Mouse (Mus musculus) thymus, adult 18-20 months (tissue): ENCODE measurements around the gene Nufip1.

ENCODE experiments used
- DNase-seq, 2 experiments: peaks; one replicate each; pipeline ENCODE4 v3.0.0; 2022; ENCODE audit warnings: mixed read lengths in 2 of 2

Gene Nufip1

GRCm38 (mm10) chr14:76110396-76111221, at the start of gene Nufip1, which contains the start of gene Gpalpp1:
Nufip1 (plus strand) TSS chr14:76110891.
Gpalpp1 (minus strand) TSS chr14:76110760.
- peak; percentile 73 to 78 for DNase-seq

- no peak for DNase-seq
These were observed 43.5 kb upstream of the Nufip1 start for GRCm38 (mm10) chr14:76067237-76067636.

GRCm38 (mm10) chr14:76068296-76068695, 42.4 kb upstream of the Nufip1 start:
- no peak for DNase-seq

GRCm38 (mm10) chr14:76069296-76069695, 41.4 kb upstream of the Nufip1 start:
- no peak for DNase-seq

- no peak for DNase-seq
These were observed 38.1 kb upstream of the Nufip1 start for GRCm38 (mm10) chr14:76072626-76073025.

GRCm38 (mm10) chr14:76074206-76074605, 36.5 kb upstream of the Nufip1 start:
- DNase-seq, result no peak

- no peak for DNase-seq
These were observed 35.0 kb upstream of the Nufip1 start for GRCm38 (mm10) chr14:76075721-76076120.

- no peak for DNase-seq
These were observed 34.1 kb upstream of the Nufip1 start for GRCm38 (mm10) chr14:76076602-76077001.

- DNase-seq, result no peak
These were observed 33.6 kb upstream of the Nufip1 start for GRCm38 (mm10) chr14:76077088-76077491.

- no peak for DNase-seq
These were observed 29.2 kb upstream of the Nufip1 start for GRCm38 (mm10) chr14:76081451-76081850.

GRCm38 (mm10) chr14:76082086-76082636, 28.5 kb upstream of the Nufip1 start:
- DNase-seq, result no peak

GRCm38 (mm10) chr14:76084188-76084587, 26.5 kb upstream of the Nufip1 start:
- no peak for DNase-seq

- no peak for DNase-seq
These were observed 13.4 kb upstream of the Nufip1 start for GRCm38 (mm10) chr14:76097244-76097643.

- DNase-seq, result no peak
These were observed 12.9 kb upstream of the Nufip1 start for GRCm38 (mm10) chr14:76097815-76098214.

GRCm38 (mm10) chr14:76099543-76099942, 11.1 kb upstream of the Nufip1 start:
- DNase-seq, result no peak

- no peak for DNase-seq
These were observed 5.1 kb downstream of the Nufip1 start for GRCm38 (mm10) chr14:76115744-76116143.

GRCm38 (mm10) chr14:76118963-76119362, 8.3 kb downstream of the Nufip1 start:
- DNase-seq, result no peak

- no peak for DNase-seq
These were observed 9.8 kb downstream of the Nufip1 start for GRCm38 (mm10) chr14:76120472-76120871.

- no peak for DNase-seq
These were observed 11.4 kb downstream of the Nufip1 start for GRCm38 (mm10) chr14:76121901-76122662.

- DNase-seq, result no peak
These were observed 12.0 kb downstream of the Nufip1 start for GRCm38 (mm10) chr14:76122663-76123058.

- DNase-seq, result no peak
These were observed 16.6 kb downstream of the Nufip1 start for GRCm38 (mm10) chr14:76127311-76127710.

GRCm38 (mm10) chr14:76128174-76128573, 17.5 kb downstream of the Nufip1 start:
- no peak for DNase-seq

- DNase-seq, result no peak
These were observed 24.3 kb downstream of the Nufip1 start for GRCm38 (mm10) chr14:76134975-76135374.

GRCm38 (mm10) chr14:76145248-76145647, 34.6 kb downstream of the Nufip1 start:
- DNase-seq, result no peak
